Mouse (Mus musculus) thymus, adult 2 months (tissue): ENCODE results near the gene Fahd2a.

Source experiments
- CTCF ChIP-seq: fragments of 200-500 bp; IDR thresholded peaks from 2 replicates; pipeline ENCODE4 v1.5.1; 2012; ENCODE audit warnings: mild to moderate bottlenecking, control low read depth, low read length, moderate library complexity, borderline replicate concordance; ENCODE audit not compliant: control insufficient read depth, poor library complexity, insufficient read depth; ENCODE audit errors: extremely low read depth
- POLR2A ChIP-seq: fragments of 200-500 bp; IDR thresholded peaks from 2 replicates; pipeline ENCODE4 v1.6.1; 2012; ENCODE audit warnings: mild to moderate bottlenecking, low read length, control low read depth, moderate library complexity; ENCODE audit not compliant: control insufficient read depth, poor library complexity, insufficient read depth; ENCODE audit errors: extremely low read depth

GRCm38 (mm10) chr2:127479210-127479609, 34.8 kb upstream of the Fahd2a start:
- no peak for TF ChIP-seq CTCF
- no peak for TF ChIP-seq POLR2A
